Mouse (Mus musculus) myocyte (in vitro differentiated cells): ENCODE measurements at regions not wholly inside any gene's neighbourhood (a gene's known extent, or its start where the extent isn't known, plus 50 kb on each side); places are given as distances from the start of the nearest gene placed in this dataset.

ENCODE experiments used
- H3K27me3 ChIP-seq: one replicate; pipeline ENCODE4 v1.6.1; 2011; ENCODE audit not compliant: control insufficient read depth, insufficient read depth, insufficient read length
- H3K36me3 ChIP-seq: one replicate; pipeline ENCODE4 v1.6.1; 2011; ENCODE audit not compliant: control insufficient read depth, insufficient read depth
- H3K4me2 ChIP-seq: one replicate; pipeline ENCODE4 v1.6.1; 2011; ENCODE audit warnings: low read depth, control low read depth
- H3K4me3 ChIP-seq: one replicate; pipeline ENCODE4 v1.5.1; 2011; ENCODE audit warnings: mild to moderate bottlenecking, control low read depth, moderate library complexity
- H3K79me2 ChIP-seq: one replicate; pipeline ENCODE4 v1.6.1; 2011; ENCODE audit not compliant: control insufficient read depth, insufficient read depth
- H3ac ChIP-seq: one replicate; pipeline ENCODE4 v1.6.1; 2011; ENCODE audit not compliant: control insufficient read depth, insufficient read length
- CEBPB ChIP-seq: IDR thresholded peaks from 2 replicates; pipeline ENCODE4 v1.6.1; 2011; ENCODE audit warnings: mild to moderate bottlenecking, moderate library complexity; ENCODE audit not compliant: poor library complexity, insufficient read depth, severe bottlenecking
- E2F4 ChIP-seq: IDR thresholded peaks from one replicate; pipeline ENCODE4 v1.6.1; 2011; ENCODE audit warnings: mild to moderate bottlenecking, control low read depth, moderate library complexity; ENCODE audit not compliant: insufficient read depth
- MAX ChIP-seq: IDR thresholded peaks from one replicate; pipeline ENCODE4 v1.6.1; 2011; ENCODE audit warnings: low read depth, mild to moderate bottlenecking, control low read depth
- MYOD1 ChIP-seq, 3 experiments: IDR thresholded peaks; one replicate each; pipeline ENCODE4 v1.6.1; 2011; ENCODE audit warnings: control low read depth in 2 of 3, low read depth in 2 of 3, mild to moderate bottlenecking in 2 of 3, moderate library complexity in 1 of 3; ENCODE audit not compliant: insufficient read length in 2 of 3, control insufficient read depth in 1 of 3
- MYOG ChIP-seq, 3 experiments: IDR thresholded peaks; one replicate each; pipeline ENCODE4 v1.6.1; 2011; ENCODE audit warnings: control low read depth in 2 of 3, low read depth in 2 of 3, mild to moderate bottlenecking in 2 of 3; ENCODE audit not compliant: insufficient read length in 2 of 3, control insufficient read depth in 1 of 3, insufficient read depth in 1 of 3
- POLR2A ChIP-seq: IDR thresholded peaks from one replicate; pipeline ENCODE4 v1.6.1; 2011; ENCODE audit warnings: low read depth, mild to moderate bottlenecking, control low read depth, moderate library complexity; ENCODE audit not compliant: insufficient read length
- POLR2AphosphoS2 ChIP-seq: IDR thresholded peaks from one replicate; pipeline ENCODE4 v1.6.1; 2011; ENCODE audit warnings: low read depth, control low read depth; ENCODE audit not compliant: insufficient read length
- REST ChIP-seq: IDR thresholded peaks from one replicate; pipeline ENCODE4 v1.6.1; 2011; ENCODE audit warnings: mild to moderate bottlenecking, control low read depth, moderate library complexity; ENCODE audit not compliant: insufficient read depth, insufficient read length
- SRF ChIP-seq: IDR thresholded peaks from one replicate; pipeline ENCODE4 v1.6.1; 2011; ENCODE audit warnings: low read depth; ENCODE audit not compliant: control insufficient read depth, insufficient read length
- TCF12 ChIP-seq: IDR thresholded peaks from one replicate; pipeline ENCODE4 v1.6.1; 2011; ENCODE audit warnings: mild to moderate bottlenecking, control low read depth; ENCODE audit not compliant: poor library complexity, insufficient read depth, severe bottlenecking
- TCF3 ChIP-seq: IDR thresholded peaks from one replicate; pipeline ENCODE4 v1.6.1; 2011; ENCODE audit warnings: low read depth, control low read depth; ENCODE audit not compliant: insufficient read length
- USF1 ChIP-seq: IDR thresholded peaks from one replicate; pipeline ENCODE4 v1.6.1; 2011; ENCODE audit warnings: low read depth, mild to moderate bottlenecking, control low read depth, moderate library complexity

- Histone ChIP-seq H3K36me3 (no peaks in the 10 kb centered on the region), H3K27me3 (peaks cover 16% of the 10 kb centered on the region), H3K79me2 (no peaks in the 10 kb centered on the region), H3K4me3 (no peak overlapping the region), H3K4me2 (no peak overlapping the region), H3ac (no peak overlapping the region)
- TF ChIP-seq MYOD1 (IDR thresholded peaks at IDR 0.05; ENCODE audit: control insufficient read depth in 1 of 3, insufficient read length in 2 of 3, low read depth in 2 of 3): no peak
- TF ChIP-seq MYOG (IDR thresholded peaks at IDR 0.05; ENCODE audit: control insufficient read depth in 1 of 3, insufficient read depth in 1 of 3, insufficient read length in 2 of 3, low read depth in 2 of 3): no peak
- TF ChIP-seq SRF: no peak
- no peak for TF ChIP-seq REST
- TF ChIP-seq MAX: no peak
- TF ChIP-seq POLR2A: no peak
- TF ChIP-seq CEBPB: no peak
- TF ChIP-seq TCF3: no peak
- no peak for TF ChIP-seq E2F4
- TF ChIP-seq USF1: no peak
- no peak for TF ChIP-seq TCF12
- no peak for TF ChIP-seq POLR2AphosphoS2
These were observed 74.2 kb upstream of the Atp5g3 start for GRCm38 (mm10) chr2:73985238-73985910.

GRCm38 (mm10) chr2:73983166-73983565, 72.0 kb upstream of the Atp5g3 start:
- no peak for TF ChIP-seq CEBPB
- TF ChIP-seq MAX: no peak
- TF ChIP-seq TCF3: no peak
- no peak for TF ChIP-seq E2F4
- TF ChIP-seq TCF12: no peak
- TF ChIP-seq USF1: no peak
- TF ChIP-seq MYOG (IDR thresholded peaks at IDR 0.05; ENCODE audit: control insufficient read depth in 1 of 3, insufficient read depth in 1 of 3, insufficient read length in 2 of 3, low read depth in 2 of 3): no peak
- no peak for TF ChIP-seq SRF
- TF ChIP-seq REST: no peak
- no peak for TF ChIP-seq POLR2AphosphoS2
- TF ChIP-seq POLR2A: no peak
- H3K36me3 ChIP-seq: no peaks in the 10 kb centered on the region
- no peak overlapping the region for H3K4me2 ChIP-seq
- no peak overlapping the region for H3ac ChIP-seq
- H3K4me3 ChIP-seq: no peak overlapping the region
- H3K79me2 ChIP-seq: no peaks in the 10 kb centered on the region
- H3K27me3 ChIP-seq: peaks cover 30% of the 10 kb centered on the region

GRCm38 (mm10) chr2:73978072-73978471, 66.9 kb upstream of the Atp5g3 start:
- H3K4me2 ChIP-seq: no peak overlapping the region
- H3ac ChIP-seq: no peak overlapping the region
- no peaks in the 10 kb centered on the region for H3K79me2 ChIP-seq
- no peaks in the 10 kb centered on the region for H3K36me3 ChIP-seq
- TF ChIP-seq REST: no peak
- TF ChIP-seq MAX: no peak
- no peak for TF ChIP-seq SRF
- no peak for TF ChIP-seq POLR2AphosphoS2
- TF ChIP-seq TCF3: no peak
- TF ChIP-seq TCF12: no peak
- no peak for TF ChIP-seq POLR2A
- H3K4me3 ChIP-seq: no peak overlapping the region
- peaks cover 21% of the 10 kb centered on the region for H3K27me3 ChIP-seq

- Histone ChIP-seq H3K4me3 (no peak overlapping the region), H3ac (no peak overlapping the region), H3K79me2 (no peaks in the 10 kb centered on the region), H3K4me2 (no peak overlapping the region), H3K36me3 (no peaks in the 10 kb centered on the region), H3K27me3 (peaks cover 12% of the 10 kb centered on the region)
- TF ChIP-seq TCF3: no peak
- TF ChIP-seq SRF: no peak
- TF ChIP-seq CEBPB: no peak
- TF ChIP-seq MAX: no peak
- no peak for TF ChIP-seq E2F4
- TF ChIP-seq MYOG (IDR thresholded peaks at IDR 0.05; ENCODE audit: control insufficient read depth in 1 of 3, insufficient read depth in 1 of 3, insufficient read length in 2 of 3, low read depth in 2 of 3): no peak
- no peak for TF ChIP-seq POLR2A
These were observed 62.6 kb upstream of the Atp5g3 start for GRCm38 (mm10) chr2:73973774-73974173.

- H3K79me2 ChIP-seq: no peaks in the 10 kb centered on the region
- no peak overlapping the region for H3K4me3 ChIP-seq
- H3K4me2 ChIP-seq: no peak overlapping the region
- no peaks in the 10 kb centered on the region for H3K36me3 ChIP-seq
- TF ChIP-seq REST: no peak
- TF ChIP-seq POLR2A: no peak
- TF ChIP-seq POLR2AphosphoS2: no peak
- TF ChIP-seq USF1: no peak
- no peak for TF ChIP-seq TCF3
- no peak for TF ChIP-seq MYOG (IDR thresholded peaks at IDR 0.05; ENCODE audit: control insufficient read depth in 1 of 3, insufficient read depth in 1 of 3, insufficient read length in 2 of 3, low read depth in 2 of 3)
- no peak for TF ChIP-seq MYOD1 (IDR thresholded peaks at IDR 0.05; ENCODE audit: control insufficient read depth in 1 of 3, insufficient read length in 2 of 3, low read depth in 2 of 3)
- no peak for TF ChIP-seq MAX
- no peak for TF ChIP-seq CEBPB
- TF ChIP-seq SRF: no peak
- no peak for TF ChIP-seq TCF12
- TF ChIP-seq E2F4: no peak
- H3ac ChIP-seq: no peak overlapping the region
- peaks cover 35% of the 10 kb centered on the region for H3K27me3 ChIP-seq
These were observed 56.5 kb upstream of the Atp5g3 start for GRCm38 (mm10) chr2:73967618-73968017.
